Mouse (Mus musculus): Measurements from ENCODE around the gene Slc12a5. TPM values are rescaled to one million over a fixed set of nuclear protein-coding genes. Genes with fewer than 3 reads are reported as not detected.

Gene Slc12a5
- polyA plus RNA-seq, 1 experiment, result 15.9 TPM

DNA sequence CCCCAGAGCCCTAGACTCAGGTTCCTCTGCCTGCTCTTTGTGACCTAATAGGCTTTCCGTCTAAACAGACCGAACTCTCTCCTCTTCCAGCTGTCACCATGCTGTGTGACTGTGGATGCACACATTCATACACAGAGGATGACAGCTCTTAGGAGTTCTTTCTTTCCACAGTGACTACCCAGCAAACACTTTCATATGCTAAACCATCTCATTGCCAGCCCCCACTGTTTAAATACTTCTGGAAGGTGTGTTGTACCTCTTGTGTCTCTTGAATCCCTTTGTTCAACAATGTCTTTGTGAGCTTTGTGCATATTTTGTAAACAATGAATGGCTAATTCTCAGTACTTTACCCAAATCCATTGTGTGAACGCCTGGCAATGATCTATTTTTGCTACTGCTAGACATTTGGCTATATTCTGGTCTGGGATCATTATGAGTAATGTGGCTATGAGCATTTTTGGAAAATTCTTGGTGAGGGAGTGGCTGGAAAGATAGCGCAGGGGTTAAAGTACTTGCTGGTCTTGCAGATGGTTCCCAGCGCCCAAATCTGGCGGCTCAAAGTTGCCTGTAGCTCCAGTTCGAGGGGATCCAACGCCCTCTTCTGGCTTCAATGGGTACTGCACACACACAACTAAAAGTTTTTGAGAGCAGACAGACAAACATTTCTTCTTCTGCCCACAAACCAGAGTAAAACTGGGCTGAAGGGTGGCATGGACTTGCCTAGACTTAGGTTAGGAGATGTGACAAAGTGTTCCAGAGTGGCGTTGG is 2.9 kb upstream of the Slc12a5 start:
- no peaks in the 10 kb centered on the region for H3K27me3 ChIP-seq (ENCODE audit: control insufficient read depth, insufficient read depth, low read length)
- H3K4me3 ChIP-seq (ENCODE audit: control insufficient read depth, low read depth, low read length), result no peak overlapping the region
- peak; percentile 53; the same call in 1 of the 2 replicates for TF ChIP-seq CTCF (IDR thresholded peaks at IDR 0.05; ENCODE audit: control insufficient read depth, insufficient read depth, insufficient replicate concordance, low read depth, low read length)
- no peak for TF ChIP-seq POLR2A (IDR thresholded peaks at IDR 0.05; ENCODE audit: control insufficient read depth, low read depth, low read length)
- peaks cover 21% of the 10 kb centered on the region for H3K4me1 ChIP-seq (ENCODE audit: control insufficient read depth, insufficient read depth, low read length)
- no peaks in the 10 kb centered on the region for H3K36me3 ChIP-seq (ENCODE audit: control insufficient read depth, insufficient read depth, low read length)
- H3K27ac ChIP-seq (ENCODE audit: control insufficient read depth, insufficient read depth, low read depth, low read length), result no peak overlapping the region

DNA sequence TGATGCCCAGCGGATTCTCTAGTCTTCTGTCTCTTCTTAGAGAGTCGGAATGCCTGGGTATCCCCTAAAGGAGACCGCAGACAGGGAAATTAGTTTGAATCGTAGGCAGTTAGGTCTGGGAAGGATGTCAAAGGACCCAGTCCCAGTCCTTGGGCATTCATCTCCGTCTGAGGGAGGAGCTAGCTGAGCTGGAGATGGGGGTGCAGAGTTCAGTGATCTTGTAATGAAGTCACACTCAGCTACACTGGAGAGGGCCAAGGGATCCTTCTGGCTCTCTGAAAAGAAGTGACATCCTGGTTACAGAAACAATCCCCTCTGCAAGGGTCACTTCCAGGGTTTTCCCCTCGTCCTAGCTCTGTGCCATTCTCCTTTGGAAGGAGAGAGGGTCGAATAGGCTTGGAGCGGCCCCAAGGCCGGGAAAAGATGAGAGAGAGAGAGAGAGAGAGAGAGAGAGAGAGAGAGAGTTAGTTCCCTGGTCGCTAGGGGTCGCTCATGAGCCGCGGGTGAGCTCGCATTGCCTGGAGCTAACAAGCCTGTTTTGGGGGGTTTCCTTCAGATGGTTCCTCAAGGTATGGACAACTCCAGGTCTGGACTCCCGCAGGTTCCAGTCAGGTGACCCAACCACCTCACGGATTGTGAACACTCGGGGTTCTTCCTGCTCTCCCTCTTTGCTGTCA is 1.0 kb downstream of the Slc12a5 start:
- peak overlapping the region; percentile 67 for H3K27ac ChIP-seq (ENCODE audit: control insufficient read depth, insufficient read depth, low read depth, low read length)
- peak overlapping the region; percentile 71 for H3K4me3 ChIP-seq (ENCODE audit: control insufficient read depth, low read depth, low read length)
- no peaks in the 10 kb centered on the region for H3K27me3 ChIP-seq (ENCODE audit: control insufficient read depth, insufficient read depth, low read length)
- H3K4me1 ChIP-seq (ENCODE audit: control insufficient read depth, insufficient read depth, low read length), result peaks cover 21% of the 10 kb centered on the region
- TF ChIP-seq POLR2A (IDR thresholded peaks at IDR 0.05; ENCODE audit: control insufficient read depth, low read depth, low read length) (no peak), CTCF (IDR thresholded peaks at IDR 0.05; ENCODE audit: control insufficient read depth, insufficient read depth, insufficient replicate concordance, low read depth, low read length) (peak; percentile 67; the same call in 1 of the 2 replicates)
- no peaks in the 10 kb centered on the region for H3K36me3 ChIP-seq (ENCODE audit: control insufficient read depth, insufficient read depth, low read length)

DNA sequence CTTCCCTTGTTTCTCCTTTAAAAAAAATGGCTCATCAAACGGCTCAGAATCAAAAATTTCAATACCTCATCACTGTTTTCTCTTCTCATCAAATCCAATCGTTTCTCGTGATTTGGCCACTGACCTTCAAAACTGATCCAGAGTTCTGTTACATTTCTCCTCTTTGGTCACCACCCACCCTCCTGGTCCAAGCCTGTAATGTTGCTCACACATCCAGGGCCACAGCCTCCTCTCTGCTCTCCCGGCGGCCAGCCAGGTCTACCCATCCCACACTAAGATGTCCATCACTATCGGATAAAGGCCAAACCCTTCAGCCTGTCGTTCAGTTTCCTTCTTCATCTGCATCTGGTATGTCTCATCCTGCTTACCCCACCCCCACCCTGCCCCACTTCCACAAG is 1.6 kb downstream of the Slc12a5 start:
- H3K4me3 ChIP-seq (ENCODE audit: control insufficient read depth, low read depth, low read length), result peak overlapping the region; percentile 71

DNA sequence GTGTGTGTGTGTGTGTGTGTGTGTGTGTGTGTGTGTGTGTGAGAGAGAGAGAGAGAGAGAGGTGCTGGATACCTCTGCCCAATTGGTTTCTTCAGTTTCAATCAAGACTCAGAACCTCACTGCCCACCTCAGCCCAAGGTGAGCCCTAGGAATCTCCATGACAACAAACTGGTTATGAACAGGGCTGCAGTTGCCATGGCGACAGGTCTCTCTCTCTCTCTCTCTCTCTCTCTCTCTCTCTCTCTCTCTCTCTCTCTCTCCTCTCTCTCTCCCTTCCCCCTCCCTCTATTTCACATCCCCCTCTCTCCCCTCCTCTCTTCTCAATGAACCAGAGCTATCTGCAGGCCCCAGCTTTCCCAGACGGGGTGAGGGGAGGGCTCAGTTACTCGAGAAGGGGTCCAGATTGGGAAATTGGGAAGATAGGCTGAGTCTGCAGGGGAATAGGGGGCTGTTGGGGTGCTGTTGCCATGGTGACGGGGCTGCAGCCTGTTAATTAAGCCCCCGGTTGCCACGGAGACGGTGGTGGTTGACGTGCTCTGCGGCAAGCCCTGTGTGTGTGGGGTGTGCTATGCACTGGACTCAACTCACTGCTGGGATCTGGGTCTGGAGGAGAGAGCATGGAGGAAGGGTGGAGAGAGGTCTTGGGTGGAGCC is 3.8 kb downstream of the Slc12a5 start:
- TF ChIP-seq CTCF (IDR thresholded peaks at IDR 0.05; ENCODE audit: control insufficient read depth, insufficient read depth, insufficient replicate concordance, low read depth, low read length) (no peak), POLR2A (IDR thresholded peaks at IDR 0.05; ENCODE audit: control insufficient read depth, low read depth, low read length) (no peak)
- Histone ChIP-seq H3K4me3 (ENCODE audit: control insufficient read depth, low read depth, low read length) (no peak overlapping the region), H3K27me3 (ENCODE audit: control insufficient read depth, insufficient read depth, low read length) (no peaks in the 10 kb centered on the region), H3K4me1 (ENCODE audit: control insufficient read depth, insufficient read depth, low read length) (peaks cover 39% of the 10 kb centered on the region), H3K27ac (ENCODE audit: control insufficient read depth, insufficient read depth, low read depth, low read length) (no peak overlapping the region), H3K36me3 (ENCODE audit: control insufficient read depth, insufficient read depth, low read length) (no peaks in the 10 kb centered on the region)

More for the DNA sequence above, 1.6 kb downstream of the Slc12a5 start:
- Histone ChIP-seq H3K4me1 (ENCODE audit: control insufficient read depth, insufficient read depth, low read length) (peaks cover 23% of the 10 kb centered on the region), H3K27ac (ENCODE audit: control insufficient read depth, insufficient read depth, low read depth, low read length) (no peak overlapping the region), H3K27me3 (ENCODE audit: control insufficient read depth, insufficient read depth, low read length) (no peaks in the 10 kb centered on the region), H3K36me3 (ENCODE audit: control insufficient read depth, insufficient read depth, low read length) (no peaks in the 10 kb centered on the region)
- TF ChIP-seq POLR2A (IDR thresholded peaks at IDR 0.05; ENCODE audit: control insufficient read depth, low read depth, low read length), result no peak
- TF ChIP-seq CTCF (IDR thresholded peaks at IDR 0.05; ENCODE audit: control insufficient read depth, insufficient read depth, insufficient replicate concordance, low read depth, low read length), result no peak

DNA sequence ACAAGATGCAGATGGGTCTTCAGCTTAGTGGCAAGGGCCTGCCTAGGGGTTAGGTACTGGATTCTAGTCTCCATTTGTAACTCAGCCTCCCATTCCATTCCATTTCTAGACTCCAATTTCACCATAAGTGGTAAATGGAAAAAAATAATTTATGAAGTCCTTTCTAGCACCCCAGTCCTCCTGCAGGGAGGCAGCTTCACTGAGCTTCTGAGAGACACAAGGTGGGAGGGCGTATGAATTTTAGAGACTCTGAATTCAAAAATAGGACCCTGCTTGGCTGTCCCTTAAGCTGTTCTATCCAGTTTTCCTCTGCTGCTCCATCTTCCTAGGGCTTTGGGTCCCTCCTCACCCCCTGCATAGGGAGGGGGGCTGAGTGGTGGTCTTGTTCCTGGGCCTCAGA is 4.4 kb downstream of the Slc12a5 start:
- Histone ChIP-seq H3K4me3 (ENCODE audit: control insufficient read depth, low read depth, low read length) (no peak overlapping the region), H3K27ac (ENCODE audit: control insufficient read depth, insufficient read depth, low read depth, low read length) (no peak overlapping the region), H3K36me3 (ENCODE audit: control insufficient read depth, insufficient read depth, low read length) (no peaks in the 10 kb centered on the region), H3K27me3 (ENCODE audit: control insufficient read depth, insufficient read depth, low read length) (no peaks in the 10 kb centered on the region), H3K4me1 (ENCODE audit: control insufficient read depth, insufficient read depth, low read length) (peaks cover 38% of the 10 kb centered on the region)
- no peak for TF ChIP-seq POLR2A (IDR thresholded peaks at IDR 0.05; ENCODE audit: control insufficient read depth, low read depth, low read length)
- TF ChIP-seq CTCF (IDR thresholded peaks at IDR 0.05; ENCODE audit: control insufficient read depth, insufficient read depth, insufficient replicate concordance, low read depth, low read length), result no peak

DNA sequence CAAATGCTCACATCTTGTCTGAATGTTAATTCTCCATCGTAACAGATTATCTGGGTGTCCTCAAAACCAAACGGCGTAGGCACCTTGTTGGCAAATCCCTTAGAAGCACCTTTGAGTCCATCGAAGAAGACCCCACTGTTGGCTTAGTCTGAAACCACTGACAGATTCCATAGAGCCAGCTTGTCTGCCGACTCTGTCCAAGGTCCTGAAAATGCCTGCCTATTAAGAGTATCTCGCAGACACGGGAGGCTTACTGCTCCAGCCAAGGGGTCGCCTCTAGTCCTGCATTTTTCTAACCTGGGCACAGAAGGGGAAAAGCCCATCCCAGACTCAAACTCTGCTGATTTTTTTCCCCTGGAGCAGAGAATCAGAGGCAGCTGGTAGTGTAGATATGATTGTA is 5.8 kb downstream of the Slc12a5 start:
- Histone ChIP-seq H3K27ac (ENCODE audit: control insufficient read depth, insufficient read depth, low read depth, low read length) (no peak overlapping the region), H3K4me1 (ENCODE audit: control insufficient read depth, insufficient read depth, low read length) (peaks cover 41% of the 10 kb centered on the region), H3K27me3 (ENCODE audit: control insufficient read depth, insufficient read depth, low read length) (no peaks in the 10 kb centered on the region), H3K36me3 (ENCODE audit: control insufficient read depth, insufficient read depth, low read length) (no peaks in the 10 kb centered on the region), H3K4me3 (ENCODE audit: control insufficient read depth, low read depth, low read length) (no peak overlapping the region; the same call in 1 of the 2 replicates)
- TF ChIP-seq CTCF (IDR thresholded peaks at IDR 0.05; ENCODE audit: control insufficient read depth, insufficient read depth, insufficient replicate concordance, low read depth, low read length) (no peak), POLR2A (IDR thresholded peaks at IDR 0.05; ENCODE audit: control insufficient read depth, low read depth, low read length) (no peak)

DNA sequence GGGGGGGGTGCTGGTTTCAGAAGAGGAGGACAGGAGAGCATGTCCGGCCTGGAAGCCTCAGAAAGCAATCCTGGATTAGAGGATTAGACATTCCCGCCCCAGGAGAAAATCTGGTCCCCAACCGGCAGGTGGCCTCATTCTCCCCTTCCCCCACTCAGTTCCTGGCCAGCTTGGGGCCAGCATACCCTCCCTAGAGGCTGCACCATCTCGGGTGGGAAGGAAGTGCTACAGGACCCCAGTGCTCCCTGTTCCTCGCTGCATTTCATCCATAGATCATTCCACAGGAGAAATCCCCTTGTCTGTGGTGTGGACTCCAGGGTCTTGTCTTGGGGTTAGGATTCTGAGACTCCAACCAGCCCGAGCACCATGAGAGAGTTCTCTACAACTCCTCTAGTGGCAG is 6.6 kb downstream of the Slc12a5 start:
- no peak for TF ChIP-seq POLR2A (IDR thresholded peaks at IDR 0.05; ENCODE audit: control insufficient read depth, low read depth, low read length)
- TF ChIP-seq CTCF (IDR thresholded peaks at IDR 0.05; ENCODE audit: control insufficient read depth, insufficient read depth, insufficient replicate concordance, low read depth, low read length), result no peak
- H3K4me3 ChIP-seq (ENCODE audit: control insufficient read depth, low read depth, low read length), result peak overlapping the region; percentile 67
- H3K4me1 ChIP-seq (ENCODE audit: control insufficient read depth, insufficient read depth, low read length), result peaks cover 37% of the 10 kb centered on the region
- H3K27me3 ChIP-seq (ENCODE audit: control insufficient read depth, insufficient read depth, low read length), result no peaks in the 10 kb centered on the region
- H3K36me3 ChIP-seq (ENCODE audit: control insufficient read depth, insufficient read depth, low read length), result no peaks in the 10 kb centered on the region
- H3K27ac ChIP-seq (ENCODE audit: control insufficient read depth, insufficient read depth, low read depth, low read length), result no peak overlapping the region

Data from testis, adult 2 months (tissue).